Mouse (Mus musculus) bone marrow macrophage, adult 2 months (primary cell): ENCODE measurements around the gene Cdh26. TPM values are rescaled to one million over a fixed set of nuclear protein-coding genes. Genes with fewer than 3 reads are reported as not detected.

Source experiments
- H3K27ac ChIP-seq: 2 replicates; pipeline ENCODE4 v1.5.1; 2012; ENCODE audit warnings: low read depth, low read length; ENCODE audit not compliant: insufficient read depth
- H3K4me1 ChIP-seq: 2 replicates; pipeline ENCODE4 v1.6.1; 2012; ENCODE audit warnings: low read length; ENCODE audit not compliant: control insufficient read depth, insufficient read depth
- H3K4me3 ChIP-seq: 2 replicates; pipeline ENCODE4 v1.5.1; 2012; ENCODE audit warnings: mild to moderate bottlenecking, low read length, moderate library complexity; ENCODE audit not compliant: insufficient read depth
- CTCF ChIP-seq: IDR thresholded peaks from 2 replicates; pipeline ENCODE4 v1.5.1; 2012; ENCODE audit warnings: low read depth, mild to moderate bottlenecking, low read length, moderate library complexity
- POLR2A ChIP-seq: IDR thresholded peaks from 2 replicates; pipeline ENCODE4 v1.6.1; 2012; ENCODE audit warnings: mild to moderate bottlenecking, low read depth, low read length, borderline replicate concordance
- polyA plus RNA-seq: library from polyadenylated mRNA; stranded (reverse); fragments of >200 nt; gene quantifications from 2 replicates; pipeline ENCODE4 v1.2.4, GENCODE M21; 2012; ENCODE audit not compliant: missing spikeins, insufficient read depth, insufficient read length

Cdh26 gene
- polyA plus RNA-seq, 1 experiment = not detected

GRCm38 (mm10) chr2:178522786-178523185 is 92.5 kb downstream of the Cdh26 start:
- no peak for TF ChIP-seq CTCF
- no peak for TF ChIP-seq POLR2A
- Histone ChIP-seq H3K4me1 (no peaks in the 10 kb centered on the region), H3K4me3 (no peak overlapping the region), H3K27ac (no peak overlapping the region)

- TF ChIP-seq CTCF = no peak
- TF ChIP-seq POLR2A = no peak
- H3K4me1 ChIP-seq = no peaks in the 10 kb centered on the region
- H3K4me3 ChIP-seq = no peak overlapping the region
- H3K27ac ChIP-seq = no peak overlapping the region
Observed at GRCm38 (mm10) chr2:178526776-178527175, 96.4 kb downstream of the Cdh26 start.

- H3K4me3 ChIP-seq = no peak overlapping the region
- H3K27ac ChIP-seq = no peak overlapping the region
- TF ChIP-seq POLR2A (no peak), CTCF (no peak)
- H3K4me1 ChIP-seq = no peaks in the 10 kb centered on the region
Observed at GRCm38 (mm10) chr2:178531226-178531625, 100.9 kb downstream of the Cdh26 start.

GRCm38 (mm10) chr2:178536574-178536973 is 106.2 kb downstream of the Cdh26 start:
- Histone ChIP-seq H3K27ac (no peak overlapping the region), H3K4me3 (no peak overlapping the region), H3K4me1 (no peaks in the 10 kb centered on the region)
- no peak for TF ChIP-seq POLR2A
- TF ChIP-seq CTCF = no peak

Other genes starting within 250 kb of the Cdh26 start
- 0.21 TPM in 1 of 2 replicates, not detected in the other for gene Sycp2, start 22.8 kb upstream of the Cdh26 start, polyA plus RNA-seq
- gene Ppp1r3d, start 16.1 kb upstream of the Cdh26 start, polyA plus RNA-seq = 1.9 and 2.2 TPM in 2 replicates
- gene Fam217b, start 16.0 kb upstream of the Cdh26 start, polyA plus RNA-seq = 4.8 and 5.1 TPM in 2 replicates